Mouse (Mus musculus): Measurements from ENCODE around the gene Ica1.

The Ica1 gene

DNA sequence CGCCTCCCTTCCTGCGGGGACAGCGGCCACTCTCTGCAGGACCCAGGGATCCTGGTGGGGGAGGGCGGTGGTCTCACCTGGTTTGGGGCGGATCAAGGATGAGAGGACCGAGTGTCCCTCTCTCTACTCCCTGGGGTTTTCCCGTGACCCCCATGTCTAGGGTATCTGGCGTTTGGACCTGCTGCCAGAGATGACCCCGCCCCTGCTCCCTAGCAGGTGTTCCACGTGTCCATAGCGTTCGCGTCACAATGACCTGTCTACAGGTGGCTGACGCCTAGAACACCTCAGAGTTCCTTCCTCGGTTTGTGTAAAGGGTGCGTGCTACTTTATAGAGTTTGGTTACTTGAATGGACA is at the start of gene Ica1:
Gene Ica1 (minus strand): TSS at position 193 of the 354 bp plus-strand sequence.
- no peak for DNase-seq (ENCODE audit: extremely low spot score)

- DNase-seq (ENCODE audit: extremely low spot score) = no peak
These were observed 41.6 kb upstream of the Ica1 start for GRCm38 (mm10) chr6:8819866-8820265.

DNA sequence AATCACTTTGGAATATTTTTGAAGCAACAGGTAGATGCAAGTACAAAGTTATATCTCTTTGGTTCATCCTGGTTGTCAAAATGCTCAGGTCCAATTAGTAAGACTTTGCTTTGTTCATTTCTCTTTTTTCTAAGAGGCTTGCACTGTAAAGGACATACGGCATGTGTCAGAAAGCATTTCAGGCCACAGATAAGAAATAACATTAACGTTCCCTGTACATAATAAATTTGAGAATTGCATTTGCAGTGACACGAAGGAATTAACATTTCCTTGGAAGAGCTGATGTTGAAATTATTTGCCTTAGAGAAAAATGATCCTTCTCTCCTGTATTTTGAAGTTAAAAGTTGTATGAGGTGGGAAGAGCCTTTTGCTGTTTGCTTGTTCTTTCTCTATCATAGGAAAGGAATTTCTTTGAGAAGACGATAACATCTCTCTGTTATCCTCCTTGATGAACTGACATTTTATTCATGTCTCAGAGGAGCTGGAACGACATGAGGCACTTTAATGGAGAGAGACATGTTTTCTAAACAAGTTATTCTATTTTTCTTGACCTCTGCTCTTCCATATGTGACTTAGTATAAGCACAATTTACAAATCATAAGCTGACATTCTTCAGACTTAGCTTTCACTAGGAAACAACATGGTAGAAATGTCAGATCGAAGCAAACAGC is 36.2 kb upstream of the Ica1 start:
- DNase-seq (ENCODE audit: extremely low spot score) = no peak

DNA sequence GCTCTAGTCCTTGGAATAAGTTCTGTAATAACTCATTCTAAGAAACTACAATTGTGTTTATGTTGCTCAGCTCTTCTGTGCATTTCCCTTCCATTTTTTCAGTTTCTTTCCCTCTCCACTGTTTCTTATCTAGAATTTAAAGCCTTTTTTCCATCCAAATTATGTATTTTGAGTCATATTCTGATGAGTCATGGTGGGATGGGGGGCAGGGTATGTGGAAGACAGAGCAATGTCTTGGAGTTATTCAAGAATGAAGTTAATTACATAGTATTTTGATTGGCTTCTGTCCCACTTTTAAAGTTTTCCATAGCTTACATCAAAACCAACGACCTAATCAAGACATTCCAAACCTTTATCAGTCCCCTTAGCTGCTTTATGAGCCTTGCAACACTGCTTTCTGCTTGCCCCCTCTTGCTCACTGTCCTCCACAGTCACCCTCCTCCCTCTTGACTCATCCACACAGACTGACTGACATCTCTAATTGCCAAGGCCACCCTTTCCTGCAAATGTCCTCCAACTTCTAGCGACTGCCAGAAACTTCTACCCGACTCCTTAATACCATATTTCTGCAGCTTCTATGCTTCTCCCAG is 24.4 kb upstream of the Ica1 start:
- DNase-seq (ENCODE audit: extremely low spot score) = no peak

DNA sequence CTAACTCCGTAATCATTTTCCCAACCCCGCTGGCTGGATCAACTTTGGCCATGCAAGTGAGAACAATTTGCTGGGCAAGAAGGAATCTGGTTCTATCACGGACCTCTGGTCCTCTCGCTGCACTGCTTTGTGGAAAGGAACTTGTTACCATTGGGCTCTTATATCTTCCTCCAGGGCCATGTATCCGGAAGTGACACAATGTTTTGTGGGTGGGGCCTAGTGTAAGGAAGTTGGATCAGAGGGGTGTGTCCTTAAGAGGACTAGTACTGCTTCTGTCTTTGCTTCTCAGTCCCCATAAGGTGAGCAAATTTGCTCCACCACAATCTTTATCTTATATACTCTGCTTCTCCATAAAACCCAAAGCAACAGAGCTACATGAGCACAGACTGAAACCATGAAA is 14.1 kb upstream of the Ica1 start:
- DNase-seq (ENCODE audit: extremely low spot score) = no peak

DNA sequence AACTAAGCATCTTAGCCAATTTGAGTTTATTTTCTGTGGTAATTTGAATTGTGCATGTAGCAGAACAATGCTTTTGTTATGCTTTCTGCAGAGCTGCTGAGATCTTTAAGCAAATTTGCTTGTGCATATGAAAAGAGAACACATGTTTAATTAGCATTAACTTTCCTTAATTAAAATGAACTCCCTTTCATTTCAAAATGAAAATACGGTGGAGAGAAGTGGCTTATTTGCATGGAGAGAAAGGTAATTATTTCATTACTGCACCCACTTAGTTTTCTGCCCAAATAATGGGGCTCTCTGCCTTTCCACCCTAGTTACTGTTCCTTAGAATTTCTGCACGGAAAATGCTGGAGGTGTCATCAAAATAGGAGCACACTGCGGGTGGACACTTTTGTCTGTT is 13.5 kb upstream of the Ica1 start:
- DNase-seq (ENCODE audit: extremely low spot score) = no peak

DNA sequence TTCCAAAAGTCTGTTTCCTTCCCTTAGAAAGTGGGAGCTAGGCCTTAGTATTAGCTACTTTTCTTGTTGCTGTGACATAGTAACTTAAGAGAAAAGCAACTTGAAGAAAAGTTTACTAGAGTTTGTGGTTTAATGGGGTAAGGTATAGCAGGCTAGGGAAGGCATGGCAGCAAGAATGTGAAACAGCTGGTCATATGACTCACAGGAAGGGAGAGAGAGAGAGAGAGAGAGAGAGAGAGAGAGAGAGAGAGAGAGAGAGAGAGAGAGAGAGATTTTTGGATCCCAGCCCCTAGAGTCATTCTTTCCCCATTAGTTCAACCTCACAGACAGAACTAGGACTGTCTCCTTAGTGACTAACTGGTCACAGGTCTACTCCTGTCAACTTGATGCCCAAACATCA is 2.3 kb upstream of the Ica1 start:
- DNase-seq (ENCODE audit: extremely low spot score) = no peak

DNA sequence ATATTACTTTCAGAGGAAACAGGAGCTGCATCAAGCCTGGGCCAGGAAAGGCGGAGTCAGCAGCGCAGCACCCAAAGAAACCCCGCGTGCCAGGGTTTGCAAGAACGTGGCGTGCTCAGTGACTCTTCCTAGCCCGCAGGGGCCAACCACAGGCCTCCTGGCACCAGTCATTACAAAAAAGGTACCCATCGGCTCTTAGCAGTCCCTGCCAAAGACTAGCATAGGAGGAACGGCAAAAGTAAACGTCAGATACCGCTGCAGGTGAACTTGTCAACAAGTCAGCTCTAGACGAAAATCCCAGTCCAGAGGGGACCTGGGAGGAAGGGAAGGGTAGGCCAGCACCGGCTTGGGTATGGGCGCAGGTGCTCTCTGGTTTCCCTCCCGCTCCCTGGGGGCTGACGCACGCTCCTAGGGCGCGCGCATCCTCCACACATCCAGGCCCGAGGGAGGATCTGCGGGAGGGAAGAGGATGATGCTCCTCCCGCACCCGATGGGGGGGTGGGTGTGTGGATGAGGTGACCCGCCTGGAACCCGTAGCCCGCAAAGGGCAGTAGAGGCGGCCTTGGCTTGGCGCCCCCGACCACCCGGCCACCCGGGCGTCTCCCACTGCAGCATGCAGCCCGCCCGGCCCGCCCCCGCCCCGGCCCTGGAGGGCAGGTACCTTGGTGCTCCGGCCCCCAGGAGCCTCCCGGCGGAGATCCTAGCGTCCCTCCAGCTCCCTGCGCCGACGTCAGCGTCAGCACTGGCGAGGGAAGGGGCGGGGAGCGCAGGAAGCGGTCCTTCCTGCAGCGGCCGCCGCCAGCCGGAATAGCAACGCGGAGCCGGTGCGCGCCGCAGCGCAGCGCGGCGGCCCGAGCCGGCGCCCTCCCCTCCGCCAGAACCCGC is 635 bp downstream of the Ica1 start:
- peak; percentile 69 for DNase-seq (ENCODE audit: extremely low spot score)

GRCm38 (mm10) chr6:8771539-8771938 is 6.7 kb downstream of the Ica1 start:
- DNase-seq (ENCODE audit: extremely low spot score) = no peak

DNA sequence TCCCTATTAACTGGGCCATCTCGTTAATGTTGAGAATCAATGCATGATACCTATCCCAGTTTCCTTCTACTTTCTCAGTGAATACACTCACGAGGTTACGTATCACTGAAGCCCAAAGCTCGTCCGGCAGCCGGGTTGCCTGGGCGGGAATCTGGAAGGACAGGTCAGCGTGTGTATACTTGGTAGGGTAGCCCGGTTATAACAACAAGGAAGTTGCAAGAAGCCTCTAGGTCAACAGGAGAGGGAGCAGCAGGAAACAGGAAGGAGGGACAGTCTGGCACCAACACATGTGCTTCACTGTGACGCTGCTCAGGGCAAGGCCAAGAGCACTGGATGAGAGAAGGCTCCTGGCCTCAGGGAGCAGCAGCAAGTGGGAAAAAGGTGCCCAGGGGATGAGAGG is 7.9 kb downstream of the Ica1 start:
- no peak for DNase-seq (ENCODE audit: extremely low spot score)

- no peak for DNase-seq (ENCODE audit: extremely low spot score)
These were observed 8.5 kb downstream of the Ica1 start for GRCm38 (mm10) chr6:8769803-8770202.

- DNase-seq (ENCODE audit: extremely low spot score) = no peak
These were observed 11.6 kb downstream of the Ica1 start for GRCm38 (mm10) chr6:8766652-8767051.

GRCm38 (mm10) chr6:8765801-8766200 is 12.5 kb downstream of the Ica1 start:
- DNase-seq (ENCODE audit: extremely low spot score) = no peak

DNA sequence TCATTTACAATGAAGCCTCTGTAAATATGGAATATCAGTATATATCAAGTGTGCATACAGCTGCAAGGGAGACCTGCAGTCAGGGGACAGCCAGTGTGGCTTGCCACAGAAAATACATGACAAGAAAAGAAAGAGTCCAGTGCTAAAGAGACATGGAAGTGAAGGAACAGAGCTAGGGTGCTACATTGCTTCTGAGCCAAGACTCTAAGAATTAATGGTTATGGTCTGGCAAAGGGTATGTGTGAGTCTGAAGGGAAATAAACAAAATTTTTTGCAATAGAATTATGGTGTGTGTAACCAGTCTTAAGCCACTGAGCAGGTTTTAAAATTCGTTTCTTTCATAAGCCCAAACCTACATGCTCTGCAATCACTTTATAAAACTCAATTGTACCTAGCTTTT is 13.2 kb downstream of the Ica1 start:
- DNase-seq (ENCODE audit: extremely low spot score) = no peak

DNA sequence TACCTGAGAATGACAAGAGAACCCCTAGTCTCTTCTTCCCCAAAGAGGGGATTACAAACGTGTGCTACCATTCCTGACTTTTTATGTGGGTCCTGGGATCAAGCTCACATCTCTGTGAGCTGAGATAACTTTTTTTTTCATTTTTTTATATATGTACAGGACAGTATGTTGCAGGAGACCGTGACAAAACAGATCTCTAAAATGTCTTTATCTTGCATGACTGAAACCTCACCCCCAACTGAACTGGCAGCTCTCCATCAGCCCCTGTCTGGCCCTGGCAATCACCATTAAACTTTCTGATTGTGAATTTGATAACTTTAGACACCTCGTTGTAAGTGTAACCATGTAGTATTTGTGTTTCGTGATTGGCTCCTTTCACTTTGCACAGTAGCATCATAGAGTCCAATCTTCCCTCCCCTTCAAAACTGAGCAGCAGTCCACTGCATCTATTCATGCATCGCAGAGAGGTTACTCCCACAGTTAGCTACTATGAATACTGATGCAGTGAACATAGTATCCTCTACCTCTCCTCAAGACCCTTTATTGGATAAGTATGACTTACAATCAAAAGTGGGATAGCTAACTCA is 17.5 kb downstream of the Ica1 start:
- no peak for DNase-seq (ENCODE audit: extremely low spot score)

- DNase-seq (ENCODE audit: extremely low spot score) = no peak
These were observed 18.4 kb downstream of the Ica1 start for GRCm38 (mm10) chr6:8759901-8760300.

DNA sequence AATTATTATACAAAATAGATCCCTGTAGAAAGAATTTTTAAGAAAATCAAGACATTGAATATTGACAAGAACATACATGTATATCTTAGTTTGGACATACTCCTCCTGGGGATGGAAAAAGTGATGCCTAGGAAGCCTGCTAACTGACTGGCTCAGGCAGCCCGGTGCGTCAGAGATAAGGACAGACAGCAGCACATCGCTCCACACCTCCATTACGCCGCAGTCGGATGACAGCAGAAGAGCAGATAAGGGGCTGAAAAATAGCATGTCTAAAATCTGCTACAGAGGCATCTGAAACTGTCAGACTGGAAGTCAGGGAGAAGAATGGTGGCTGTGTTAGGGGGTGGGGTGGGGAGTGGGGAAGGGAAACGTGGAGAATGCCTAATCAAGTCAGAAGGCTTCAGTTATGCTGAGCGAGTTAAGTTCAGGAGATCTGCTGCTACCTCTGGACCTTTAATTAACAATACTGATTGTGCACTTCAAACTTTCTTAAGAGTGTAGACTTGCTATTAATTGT is 22.5 kb downstream of the Ica1 start:
- no peak for DNase-seq (ENCODE audit: extremely low spot score)

DNA sequence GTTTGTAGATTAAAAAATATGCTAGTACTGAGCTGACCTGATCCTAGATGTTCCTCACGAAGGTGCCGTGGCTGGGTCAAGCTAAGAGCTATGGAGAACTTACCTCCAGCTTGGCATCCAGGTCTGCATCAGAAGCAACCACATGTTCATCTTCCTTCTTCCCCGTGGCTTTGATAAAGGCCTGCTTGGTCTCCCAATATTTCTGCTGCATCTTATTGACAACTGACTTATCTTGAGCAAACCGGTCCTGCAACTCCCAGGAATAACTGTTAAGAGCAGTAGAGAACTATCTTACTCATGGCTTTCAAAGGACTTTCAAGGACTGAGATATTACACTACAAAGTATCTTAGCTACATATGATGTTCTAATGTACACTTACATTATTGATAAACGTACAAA is 23.8 kb downstream of the Ica1 start:
- no peak for DNase-seq (ENCODE audit: extremely low spot score)

GRCm38 (mm10) chr6:8753723-8754036 is 24.6 kb downstream of the Ica1 start:
- no peak for DNase-seq (ENCODE audit: extremely low spot score)

DNA sequence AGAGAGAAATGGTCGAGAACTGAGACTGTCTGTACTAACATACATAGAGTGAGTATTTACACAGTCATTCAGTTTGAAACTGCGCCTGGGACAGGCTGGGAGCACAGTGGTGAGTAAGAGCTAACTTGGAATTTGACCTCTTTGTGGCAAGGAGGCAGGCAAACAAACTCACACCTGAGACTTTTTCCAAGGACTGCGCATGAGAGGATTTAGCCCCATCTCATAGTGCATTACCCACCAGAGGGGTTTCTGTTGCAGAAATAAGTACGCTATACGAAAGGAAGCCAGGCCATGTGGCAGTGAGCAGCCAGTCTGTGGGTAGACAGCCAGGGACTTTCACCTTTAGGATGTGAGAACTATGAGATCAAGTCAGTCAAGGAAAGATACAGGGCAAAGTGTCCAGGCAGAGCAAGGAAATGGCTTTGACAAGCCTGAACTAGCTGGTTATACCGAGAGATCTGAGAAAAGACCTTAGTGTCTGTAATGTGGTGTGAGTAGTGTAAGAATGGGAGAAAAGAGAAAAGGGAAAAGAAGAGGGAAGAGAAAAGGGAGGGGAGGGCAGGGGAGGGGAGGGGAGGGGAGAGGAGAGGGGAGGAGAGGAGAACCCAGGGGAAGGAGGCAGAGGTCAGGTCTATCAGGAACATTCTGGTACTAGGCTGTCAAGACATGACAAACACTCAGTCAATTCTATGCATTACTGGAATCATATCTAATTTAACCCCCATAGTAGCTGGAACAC is 25.1 kb downstream of the Ica1 start:
- DNase-seq (ENCODE audit: extremely low spot score) = no peak

DNA sequence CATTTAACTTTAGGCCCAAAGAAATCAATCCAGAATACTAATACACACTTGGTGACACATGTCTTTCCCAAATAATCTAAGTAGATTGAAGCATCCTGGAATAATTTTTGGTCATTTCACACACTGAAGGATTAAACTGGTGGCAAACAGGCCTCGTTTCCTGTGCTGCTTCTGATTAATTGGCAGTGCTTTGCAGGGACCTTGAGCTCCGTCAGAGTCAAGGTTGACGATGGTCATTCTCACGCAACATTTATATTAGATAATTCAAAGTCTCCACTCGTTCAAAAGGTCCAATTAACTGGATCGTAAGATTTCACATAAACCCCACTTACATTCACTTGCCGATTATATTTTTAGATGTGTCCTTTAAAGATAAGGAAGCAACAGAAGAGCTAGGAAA is 33.4 kb downstream of the Ica1 start:
- DNase-seq (ENCODE audit: extremely low spot score) = no peak

DNA sequence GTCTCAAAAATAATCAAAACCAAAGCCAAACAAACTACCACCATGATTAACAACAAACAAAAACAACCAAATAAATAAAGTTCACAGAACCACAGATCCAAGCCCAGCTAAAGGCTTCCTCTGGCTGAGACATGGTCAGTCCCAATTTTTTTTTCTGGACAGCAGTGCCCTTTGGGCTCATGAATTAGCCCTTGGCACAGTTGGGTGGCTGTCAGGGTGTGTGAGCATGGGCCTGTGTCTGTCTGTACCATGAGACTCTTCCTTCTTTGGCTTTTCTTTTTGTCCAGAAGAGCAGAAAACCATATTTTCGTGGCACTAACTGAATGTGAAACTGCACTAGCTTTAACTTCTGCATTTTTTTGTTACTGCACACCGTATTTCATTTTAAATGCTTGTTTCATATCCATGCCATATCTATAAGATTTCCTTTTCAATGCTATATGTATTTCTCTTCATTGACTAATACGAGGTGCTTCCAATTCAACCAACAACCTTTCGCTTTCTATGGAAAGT is 34.0 kb downstream of the Ica1 start:
- DNase-seq (ENCODE audit: extremely low spot score) = no peak

Measured in embryo, embryonic 9.5 days (tissue).